Mouse (Mus musculus) adrenal gland, adult 2 months (tissue): ENCODE results near the gene Rgs9. TPM values are rescaled to one million over a fixed set of nuclear protein-coding genes. Genes with fewer than 3 reads are reported as not detected.

Experiments
- DNase-seq: peaks from one replicate; pipeline ENCODE4 v3.0.0; 2021
- polyA plus RNA-seq: library from polyadenylated mRNA; depleted of rRNA; stranded (reverse); fragments of >200 nt; gene quantifications from 2 replicates; pipeline ENCODE4 v1.2.3, GENCODE M21; 2012; rRNA removed
- total RNA-seq, 2 experiments: library from RNA; stranded (reverse); gene quantifications; 2 replicates each; pipeline ENCODE4 v1.2.3; 2021

Rgs9 gene
- total and polyA plus RNA-seq, 3 experiments: 2.8 to 6.0 (median 4.3) TPM

DNA sequence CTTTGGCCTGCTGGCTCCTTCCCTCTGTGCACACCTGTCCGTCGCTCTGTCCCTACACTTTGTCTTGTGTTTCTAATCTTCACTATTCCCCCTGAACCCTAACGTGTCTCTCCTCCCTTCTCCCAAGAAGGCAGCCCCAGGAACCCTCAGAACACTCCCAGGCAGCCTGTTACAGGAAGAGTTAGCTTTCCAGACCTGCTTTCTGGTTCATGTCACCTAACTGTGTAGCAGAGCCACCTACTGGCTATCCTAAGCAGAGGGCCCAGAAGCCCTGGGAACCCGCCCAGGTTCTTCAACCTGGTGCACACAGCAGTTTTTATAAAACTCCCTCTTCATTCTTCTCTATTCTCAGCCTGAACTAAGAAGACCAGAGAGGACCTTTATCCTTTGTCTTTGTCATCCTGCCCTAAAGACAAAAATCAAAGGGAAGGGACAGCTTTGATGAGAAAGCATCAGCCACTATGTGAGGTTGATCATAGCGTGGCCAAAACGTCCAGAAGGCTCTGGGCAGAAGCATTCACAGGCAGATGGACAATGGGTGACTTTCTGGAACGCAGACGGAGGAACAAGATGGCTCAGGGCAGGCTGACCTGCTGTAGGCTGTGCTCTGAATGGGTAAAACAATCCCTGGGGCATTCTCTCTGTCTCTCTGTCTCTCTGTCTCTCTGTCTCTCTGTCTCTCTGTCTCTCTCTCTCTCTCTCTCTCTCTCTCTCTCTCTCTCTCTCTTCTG lies 119.0 kb downstream of the Rgs9 start:
- DNase-seq: peak; percentile 57

DNA sequence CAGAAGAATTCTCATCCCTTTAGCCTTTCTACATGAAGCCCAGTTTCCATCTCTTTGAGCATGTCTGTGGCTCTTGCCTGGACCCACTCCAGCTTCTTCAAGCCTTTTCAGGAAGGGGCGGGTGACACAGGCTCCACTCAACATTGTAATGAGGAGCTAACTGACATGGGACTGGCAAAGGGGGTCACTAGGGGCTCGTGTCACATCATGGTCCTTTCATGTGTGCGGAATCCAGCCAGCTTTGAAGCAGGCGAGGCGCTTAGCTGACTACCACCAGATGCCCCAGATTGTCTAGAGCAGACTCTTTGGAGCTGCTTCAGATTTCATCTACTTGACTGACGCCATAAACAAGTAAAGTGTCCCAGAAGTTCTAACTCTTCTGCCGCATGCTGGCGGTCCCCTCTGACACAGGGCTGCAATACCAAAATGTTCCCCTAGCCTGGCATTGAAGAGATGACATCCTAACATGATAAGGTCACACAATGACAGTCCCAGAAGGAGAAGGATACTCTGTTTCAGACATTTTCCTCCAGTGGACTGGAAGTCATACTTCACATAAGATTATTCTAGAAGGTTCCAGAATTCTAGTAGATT lies 122.5 kb downstream of the Rgs9 start:
- no peak for DNase-seq

Other genes starting within 250 kb of the Rgs9 start
- not detected for gene E030025P04Rik, start 153.8 kb downstream of the Rgs9 start, total RNA-seq
- not detected in 2 replicates for gene E030025P04Rik, start 153.8 kb downstream of the Rgs9 start, polyA plus RNA-seq
- 10 to 100 TPM; 59.8 to 61.8 TPM for gene Gna13, start 64.7 kb upstream of the Rgs9 start, total RNA-seq
- gene Gna13, start 64.7 kb upstream of the Rgs9 start, polyA plus RNA-seq: 21.7 and 23.2 TPM in 2 replicates
- not detected for gene 9930022D16Rik, start 115.8 kb upstream of the Rgs9 start, total RNA-seq
- not detected in 2 replicates for gene 9930022D16Rik, start 115.8 kb upstream of the Rgs9 start, polyA plus RNA-seq
- 10 to 100 TPM; 41.8 to 43.2 TPM for gene Amz2, start 127.8 kb upstream of the Rgs9 start, total RNA-seq
- 13.1 and 17.4 TPM in 2 replicates for gene Amz2, start 127.8 kb upstream of the Rgs9 start, polyA plus RNA-seq
- 1 to 10 TPM; 5.4 TPM for gene Arsg, start 175.2 kb upstream of the Rgs9 start, total RNA-seq
- 4.5 and 4.8 TPM in 2 replicates for gene Arsg, start 175.2 kb upstream of the Rgs9 start, polyA plus RNA-seq
- gene Slc16a6, start 175.5 kb upstream of the Rgs9 start, total RNA-seq: under 1 TPM; 0.66 to 0.78 TPM
- 0.33 and 0.45 TPM in 2 replicates for gene Slc16a6, start 175.5 kb upstream of the Rgs9 start, polyA plus RNA-seq